Mouse (Mus musculus) liver, postnatal 0 days (tissue): ENCODE data around the gene Gm44502. TPM values are rescaled to one million over a fixed set of nuclear protein-coding genes. Genes with fewer than 3 reads are reported as not detected.
"Not testable (repeated sequence)": the region's sequence is repeated elsewhere in the genome, so short reads cannot be mapped to it uniquely, and the experiment has no call there.

Experiments used
- ATAC-seq: fragments of 200-750 bp; cut with Nextera tagmentation; 2 replicates; pipeline ENCODE4 v1.8.0; 2017; ENCODE audit warnings: mild to moderate bottlenecking, moderate library complexity
- DNase-seq: peaks from one replicate; pipeline ENCODE4 v3.0.0-alpha.2; 2016
- H3K27ac ChIP-seq: fragments of 300-500 bp; sonication (generic); 2 replicates; pipeline ENCODE4 v1.5.1; 2014; ENCODE audit warnings: antibody characterized with exemption, moderate library complexity, mild to moderate bottlenecking, low read depth
- H3K27me3 ChIP-seq: fragments of 300-500 bp; sonication (generic); 2 replicates; pipeline ENCODE4 v1.6.1; 2014; ENCODE audit warnings: low read length, control low read depth, mixed read lengths; ENCODE audit not compliant: insufficient read depth
- H3K36me3 ChIP-seq: fragments of 300-500 bp; sonication (generic); replicated peaks from 2 replicates; pipeline ENCODE4 v1.6.1; 2014; ENCODE audit warnings: mild to moderate bottlenecking, control low read depth, low read length, moderate library complexity, mixed read lengths; ENCODE audit not compliant: insufficient read depth
- H3K4me1 ChIP-seq: fragments of 300-500 bp; sonication (generic); 2 replicates; pipeline ENCODE4 v1.6.1; 2014; ENCODE audit warnings: antibody characterized with exemption, mild to moderate bottlenecking, control low read depth; ENCODE audit not compliant: insufficient read depth
- H3K4me2 ChIP-seq: fragments of 300-500 bp; sonication (generic); 2 replicates; pipeline ENCODE4 v1.6.1; 2014; ENCODE audit warnings: low read depth, mild to moderate bottlenecking, low read length, moderate library complexity, mixed read lengths
- H3K4me3 ChIP-seq: fragments of 300-500 bp; sonication (generic); 2 replicates; pipeline ENCODE4 v1.5.1; 2014; ENCODE audit warnings: low read depth, low read length
- H3K9ac ChIP-seq: fragments of 300-500 bp; sonication (generic); replicated peaks from 2 replicates; pipeline ENCODE4 v1.6.1; 2014; ENCODE audit warnings: mild to moderate bottlenecking, moderate library complexity
- H3K9me3 ChIP-seq: fragments of 300-500 bp; sonication (generic); 2 replicates; pipeline ENCODE4 v1.6.1; 2016; ENCODE audit warnings: mild to moderate bottlenecking, control low read depth, low read length, mixed read lengths
- CTCF ChIP-seq: sonication (generic); IDR thresholded peaks from 2 replicates; pipeline ENCODE4 v1.5.1; 2016; ENCODE audit warnings: antibody characterized with exemption, low read depth
- EP300 ChIP-seq: IDR thresholded peaks from 2 replicates; pipeline ENCODE4 v1.6.1; 2016; ENCODE audit warnings: antibody characterized with exemption, low read depth, mild to moderate bottlenecking
- WGBS: fragments of 180-500 bp; shearing (Covaris S2); extraction: QIAGEN DNeasy Blood & Tissue Kit; methylation state at CpG from one replicate; pipeline ENCODE4 v1.1.7; 2014; ENCODE audit not compliant: insufficient replicate concordance; 5-methylcytosine and 5-hydroxymethylcytosine counted together
- polyA plus RNA-seq: library from polyadenylated mRNA; unstranded; fragments of >200 nt; fragmentation: Nextera tagmentation; extraction: Ambion mirVana; gene quantifications from 2 replicates; pipeline ENCODE4 v1.2.1, GENCODE M21; 2015

The Gm44502 gene
- polyA plus RNA-seq, 1 experiment from 2014 or later = not detected

DNA sequence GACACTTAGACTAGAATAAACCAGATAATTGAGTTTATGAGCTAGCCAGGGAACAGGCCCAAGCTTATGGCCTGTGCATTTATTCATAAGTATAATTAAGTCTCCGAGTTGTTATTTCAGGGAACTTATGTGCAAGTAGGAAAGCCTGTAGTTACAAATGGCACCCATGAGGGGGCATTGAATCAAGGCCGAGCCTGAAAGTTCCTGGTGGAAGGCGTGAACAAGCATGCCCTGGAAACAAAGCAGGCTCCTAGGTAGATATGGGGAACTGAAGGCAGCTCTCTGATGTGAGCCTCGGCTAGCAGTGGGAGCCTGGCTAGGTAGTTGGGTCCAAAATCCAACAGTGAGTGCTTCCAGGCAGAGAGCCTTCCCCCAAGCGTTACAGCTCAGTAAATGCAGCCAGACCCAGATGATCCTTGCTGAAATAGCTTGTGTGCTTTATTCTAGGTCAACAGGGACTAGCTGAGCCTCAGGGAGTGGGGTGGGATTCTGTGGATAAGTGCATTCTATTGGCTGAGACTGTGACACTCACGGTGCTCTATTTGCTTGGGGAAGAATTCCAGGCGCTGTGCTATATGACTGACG is 13.1 kb upstream of the Gm44502 start:
- no peak overlapping the region for H3K27ac ChIP-seq
- peak; percentile 18; the same call in 1 of the 2 replicates for TF ChIP-seq CTCF
- TF ChIP-seq EP300 = no peak
- H3K9me3 ChIP-seq = no peaks in the 10 kb centered on the region
- H3K27me3 ChIP-seq = no peaks in the 10 kb centered on the region
- no peak for DNase-seq
- H3K36me3 ChIP-seq = no peaks in the 10 kb centered on the region
- H3K9ac ChIP-seq = no peak overlapping the region
- no peak for ATAC-seq
- H3K4me2 ChIP-seq = no peak overlapping the region
- H3K4me3 ChIP-seq = no peak overlapping the region
- no peaks in the 10 kb centered on the region for H3K4me1 ChIP-seq
- WGBS = 39% methylated on average over 8 of the region's 8 CpGs

- Histone ChIP-seq H3K36me3 (no peaks in the 10 kb centered on the region), H3K4me1 (peaks cover 3% of the 10 kb centered on the region), H3K4me3 (no peak overlapping the region), H3K27me3 (no peaks in the 10 kb centered on the region), H3K4me2 (no peak overlapping the region), H3K9ac (no peak overlapping the region), H3K27ac (no peak overlapping the region), H3K9me3 (no peaks in the 10 kb centered on the region)
- no peak for DNase-seq
- WGBS = 80% methylated on average over 5 of the region's 5 CpGs
- ATAC-seq = no peak
- no peak for TF ChIP-seq EP300
Observed at GRCm38 (mm10) chr15:89435878-89436277, 6.4 kb upstream of the Gm44502 start.

DNA sequence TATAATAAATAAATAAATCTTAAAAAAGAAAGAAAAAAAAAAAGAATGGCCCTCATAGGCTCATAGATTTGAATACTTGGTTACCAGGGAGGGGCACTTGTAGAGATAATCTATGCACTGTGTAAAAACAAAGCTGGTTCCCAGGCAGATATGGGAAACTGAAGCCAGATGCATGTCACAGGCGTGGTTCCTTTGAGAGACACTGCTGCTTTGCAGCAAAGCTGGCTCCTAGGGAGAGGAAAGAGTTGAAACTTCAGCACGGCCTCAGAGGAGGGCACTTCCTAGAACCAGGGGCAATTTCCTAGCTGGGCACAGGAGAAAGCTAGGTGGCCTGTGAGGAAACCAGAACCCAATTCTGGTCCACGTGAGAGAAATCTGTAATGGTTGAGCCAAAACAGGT is 4.6 kb upstream of the Gm44502 start:
- H3K4me1 ChIP-seq = peaks cover 9% of the 10 kb centered on the region
- TF ChIP-seq EP300 (no peak), CTCF (no peak)
- ATAC-seq = no peak
- H3K9me3 ChIP-seq = no peaks in the 10 kb centered on the region
- no peaks in the 10 kb centered on the region for H3K27me3 ChIP-seq
- H3K36me3 ChIP-seq = no peaks in the 10 kb centered on the region
- H3K4me2 ChIP-seq = no peak overlapping the region
- H3K4me3 ChIP-seq = no peak overlapping the region
- DNase-seq = no peak
- WGBS = 58% methylated on average over 3 of the region's 3 CpGs
- no peak overlapping the region for H3K9ac ChIP-seq
- no peak overlapping the region for H3K27ac ChIP-seq

DNA sequence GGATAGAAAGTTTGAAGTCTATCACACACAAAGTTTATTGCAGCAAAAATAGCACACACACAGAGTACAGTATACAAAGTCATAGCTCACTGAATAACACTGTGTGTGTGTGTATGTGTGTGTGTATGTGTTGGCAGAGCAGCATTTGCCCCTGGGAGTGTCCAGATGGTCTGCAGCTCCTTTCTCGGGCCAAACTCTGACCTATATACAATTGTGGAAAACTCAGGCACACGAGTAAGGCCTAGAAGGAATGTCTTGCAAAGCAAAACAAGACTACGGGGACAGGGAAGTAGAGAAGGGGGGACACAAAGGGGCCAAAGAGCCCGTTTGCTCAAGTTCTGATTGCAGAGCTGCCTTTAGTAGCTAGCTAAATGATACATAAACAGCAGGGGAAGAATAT is 3.5 kb upstream of the Gm44502 start:
- Histone ChIP-seq H3K27ac (no peak overlapping the region), H3K4me3 (no peak overlapping the region), H3K36me3 (peaks cover 1% of the 10 kb centered on the region), H3K9ac (no peak overlapping the region), H3K4me2 (no peak overlapping the region), H3K9me3 (no peaks in the 10 kb centered on the region), H3K4me1 (peaks cover 15% of the 10 kb centered on the region), H3K27me3 (no peaks in the 10 kb centered on the region)
- no peak for TF ChIP-seq CTCF
- TF ChIP-seq EP300 = no peak
- DNase-seq (no peak), ATAC-seq (no peak)
- 72% methylated on average over 4 of the region's 4 CpGs for whole genome bisulfite sequencing

GRCm38 (mm10) chr15:89431806-89432205 is 2.3 kb upstream of the Gm44502 start:
- no peak for DNase-seq
- Histone ChIP-seq H3K4me1 (peaks cover 15% of the 10 kb centered on the region), H3K4me3 (no peak overlapping the region), H3K36me3 (peaks cover 9% of the 10 kb centered on the region), H3K9ac (no peak overlapping the region), H3K9me3 (no peaks in the 10 kb centered on the region), H3K27me3 (no peaks in the 10 kb centered on the region), H3K4me2 (no peak overlapping the region), H3K27ac (peak overlapping the region; percentile 100; the same call in 1 of the 2 replicates)
- ATAC-seq = no peak
- WGBS = 91% methylated on average over 6 of the region's 6 CpGs
- TF ChIP-seq EP300 (no peak), CTCF (no peak)

DNA sequence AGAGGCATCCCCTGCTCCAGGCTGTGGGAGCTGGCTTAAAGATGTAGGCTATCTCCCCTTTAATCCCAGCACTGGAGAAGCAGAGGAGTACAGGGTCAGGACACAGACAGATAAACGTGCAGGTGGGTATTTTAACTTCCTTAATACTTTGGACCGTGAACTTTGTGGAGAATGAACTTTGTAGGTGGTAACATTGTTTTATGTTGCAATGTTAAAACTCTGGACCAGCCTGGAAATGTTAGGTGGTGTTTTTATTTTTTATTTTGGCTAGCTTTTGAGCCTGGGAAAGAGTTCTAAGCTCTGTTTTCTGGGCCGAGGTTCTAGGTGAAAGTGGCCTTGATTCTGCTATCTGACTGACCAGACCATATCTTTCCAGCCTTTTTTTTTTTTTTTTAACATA is 1.8 kb upstream of the Gm44502 start:
- WGBS = 58% methylated on average over 3 of the region's 3 CpGs

DNA sequence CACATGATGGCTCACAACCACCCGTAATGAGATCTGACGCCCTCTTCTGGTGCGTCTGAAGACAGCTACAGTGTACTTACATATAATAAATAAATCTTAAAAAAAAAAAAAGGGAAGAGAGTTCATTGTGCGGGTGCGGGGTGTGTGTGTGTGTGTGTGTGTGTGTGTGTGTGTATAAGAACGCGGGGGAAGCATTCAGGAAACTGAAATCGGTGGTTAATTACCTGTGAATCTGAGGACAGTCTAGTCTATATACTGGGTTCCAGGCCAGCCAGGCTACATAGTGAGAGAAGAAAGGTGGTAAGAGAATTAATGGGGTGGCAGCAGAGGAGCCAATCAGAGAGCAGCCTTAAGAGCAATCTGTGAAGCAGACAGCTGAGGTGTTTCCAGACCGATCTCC is 1.3 kb upstream of the Gm44502 start:
- H3K27me3 ChIP-seq, H3K9me3 ChIP-seq, DNase-seq, ATAC-seq: not testable (repeated sequence)
- H3K27ac ChIP-seq = peak overlapping the region; percentile 100
- H3K4me1 ChIP-seq = peaks cover 15% of the 10 kb centered on the region
- H3K36me3 ChIP-seq = peaks cover 18% of the 10 kb centered on the region
- peak overlapping the region; percentile 34 for H3K9ac ChIP-seq
- H3K4me2 ChIP-seq = peak overlapping the region; percentile 97
- WGBS = 56% methylated on average over 6 of the region's 9 CpGs
- peak overlapping the region; percentile 92 for H3K4me3 ChIP-seq

More for the DNA sequence above, 1.8 kb upstream of the Gm44502 start:
- Histone ChIP-seq H3K4me2 (peak overlapping the region; percentile 97), H3K27ac (peak overlapping the region; percentile 100), H3K27me3 (no peaks in the 10 kb centered on the region), H3K9ac (peak overlapping the region; percentile 34), H3K4me1 (peaks cover 15% of the 10 kb centered on the region), H3K4me3 (0 out of 2 replicates have a peak overlapping the region, but pooled peaks have one; percentile 92), H3K9me3 (no peaks in the 10 kb centered on the region), H3K36me3 (peaks cover 14% of the 10 kb centered on the region)
- ATAC-seq (no peak), DNase-seq (no peak)
- TF ChIP-seq EP300 = no peak
- TF ChIP-seq CTCF = no peak
